Mouse (Mus musculus) liver, embryonic 15.5 days (tissue): Measurements from ENCODE around the gene Slc5a10. TPM values are rescaled to one million over a fixed set of nuclear protein-coding genes. Genes with fewer than 3 reads are reported as not detected.

ENCODE experiments used
- ATAC-seq: fragments of 200-750 bp; cut with Nextera tagmentation; 2 replicates; pipeline ENCODE4 v1.8.0; 2017; ENCODE audit warnings: moderate number of reproducible peaks, mild to moderate bottlenecking, moderate library complexity; ENCODE audit not compliant: insufficient read depth
- H3K27ac ChIP-seq: fragments of 300-500 bp; sonication (generic); replicated peaks from 2 replicates; pipeline ENCODE4 v1.5.1; 2015; ENCODE audit warnings: mild to moderate bottlenecking, inconsistent platforms
- H3K27me3 ChIP-seq: fragments of 300-500 bp; sonication (generic); 2 replicates; pipeline ENCODE4 v1.6.1; 2015; ENCODE audit warnings: mild to moderate bottlenecking, inconsistent platforms
- H3K36me3 ChIP-seq: fragments of 300-500 bp; sonication (generic); replicated peaks from 2 replicates; pipeline ENCODE4 v1.6.1; 2015; ENCODE audit warnings: moderate library complexity, mild to moderate bottlenecking, inconsistent platforms
- H3K4me1 ChIP-seq: fragments of 300-500 bp; sonication (generic); replicated peaks from 2 replicates; pipeline ENCODE4 v1.6.1; 2015; ENCODE audit warnings: inconsistent platforms
- H3K4me2 ChIP-seq: fragments of 300-500 bp; sonication (generic); 2 replicates; pipeline ENCODE4 v1.6.1; 2015; ENCODE audit warnings: moderate library complexity, mild to moderate bottlenecking, inconsistent platforms
- H3K4me3 ChIP-seq: fragments of 300-500 bp; sonication (generic); replicated peaks from 2 replicates; pipeline ENCODE4 v1.5.1; 2015; ENCODE audit warnings: mild to moderate bottlenecking, inconsistent platforms
- H3K9ac ChIP-seq: fragments of 300-500 bp; sonication (generic); 2 replicates; pipeline ENCODE4 v1.6.1; 2015; ENCODE audit warnings: moderate library complexity, mild to moderate bottlenecking, inconsistent platforms
- H3K9me3 ChIP-seq: fragments of 300-500 bp; sonication (generic); replicated peaks from 2 replicates; pipeline ENCODE4 v1.6.1; 2016; ENCODE audit warnings: inconsistent platforms
- WGBS: fragments of 180-500 bp; shearing (Covaris S2); methylation state at CpG from one replicate; pipeline ENCODE4 v1.1.7; 2015; ENCODE audit warnings: mixed read lengths; ENCODE audit not compliant: insufficient replicate concordance; 5-methylcytosine and 5-hydroxymethylcytosine counted together
- polyA plus RNA-seq: library from polyadenylated mRNA; unstranded; fragments of >200 nt; fragmentation: Nextera tagmentation; extraction: Ambion mirVana; gene quantifications from 2 replicates; pipeline ENCODE4 v1.2.1, GENCODE M21; 2015

Slc5a10 gene
- polyA plus RNA-seq, 1 experiment from 2014 or later = not detected

DNA sequence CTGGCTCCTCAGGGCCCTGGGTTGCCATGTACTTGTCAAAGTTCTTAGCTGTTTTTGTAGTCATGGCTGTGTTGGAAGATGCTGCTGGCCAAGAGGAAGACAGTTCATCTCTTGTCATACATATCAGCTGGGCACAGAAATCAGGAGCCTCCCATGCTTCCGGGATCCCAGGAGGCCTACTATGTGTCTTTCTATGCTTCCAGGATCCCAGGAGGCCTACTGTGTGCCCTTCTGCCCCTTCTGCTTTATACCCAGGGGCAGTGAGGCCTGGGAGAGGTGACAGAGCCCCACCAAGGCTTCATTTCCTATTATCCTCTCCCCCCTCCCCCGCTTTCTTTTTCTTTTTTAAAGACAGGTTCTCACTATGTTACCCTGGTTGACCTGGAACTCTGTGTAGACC lies 15.0 kb downstream of the Slc5a10 start:
- Histone ChIP-seq H3K4me3 (no peak overlapping the region), H3K4me2 (no peak overlapping the region), H3K4me1 (no peaks in the 10 kb centered on the region), H3K9ac (no peak overlapping the region), H3K9me3 (no peaks in the 10 kb centered on the region), H3K27me3 (0 out of 2 replicates have a peak, but pooled peaks cover 6% of the 10 kb centered on the region), H3K36me3 (peaks cover 39% of the 10 kb centered on the region), H3K27ac (no peak overlapping the region)
- ATAC-seq = no peak
- WGBS = 93% methylated on average over 2 of the region's 2 CpGs

DNA sequence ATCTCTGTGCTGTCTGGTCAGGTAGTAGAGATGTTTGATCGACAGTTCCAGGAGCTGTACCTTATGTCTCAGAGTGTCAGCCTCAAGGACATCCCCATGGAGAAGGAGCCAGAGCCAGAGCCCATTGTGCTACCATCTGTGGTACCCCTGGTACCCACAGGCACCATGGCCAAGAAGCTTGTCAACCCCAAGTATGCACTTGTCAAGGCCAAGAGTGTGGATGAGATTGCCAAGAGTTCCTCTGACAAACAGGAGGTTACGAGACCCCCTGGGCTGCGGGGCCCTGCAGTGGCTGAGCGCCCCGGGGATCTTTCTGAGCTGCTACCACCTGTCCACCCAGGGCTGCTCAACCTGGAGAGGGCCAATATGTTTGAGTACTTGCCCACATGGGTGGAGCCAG lies 18.1 kb downstream of the Slc5a10 start:
- no peak for ATAC-seq
- Histone ChIP-seq H3K9ac (no peak overlapping the region), H3K4me1 (no peaks in the 10 kb centered on the region), H3K36me3 (peaks cover 50% of the 10 kb centered on the region), H3K4me3 (no peak overlapping the region), H3K4me2 (no peak overlapping the region), H3K9me3 (no peaks in the 10 kb centered on the region), H3K27ac (no peak overlapping the region), H3K27me3 (no peaks in the 10 kb centered on the region)
- 86% methylated on average over 5 of the region's 5 CpGs for WGBS

DNA sequence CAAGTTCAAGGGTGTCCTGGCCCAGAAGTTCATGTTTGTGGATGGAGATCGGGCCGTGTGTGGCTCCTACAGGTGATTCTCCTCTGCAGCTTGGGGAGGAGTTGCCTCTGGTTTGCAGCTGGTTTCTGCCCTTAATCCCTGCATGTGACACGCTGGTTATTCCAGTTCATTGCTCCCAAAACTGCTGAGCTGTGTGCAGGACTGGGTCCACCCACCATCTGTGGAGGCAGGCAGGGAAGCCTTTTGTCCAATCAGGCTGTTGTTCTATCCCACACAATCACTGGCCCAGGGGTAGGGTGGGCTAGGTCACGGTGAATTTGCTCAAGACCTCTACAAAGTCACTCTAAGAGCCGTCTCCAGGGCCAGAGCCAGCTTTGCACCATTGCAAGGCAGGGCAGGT lies 18.9 kb downstream of the Slc5a10 start:
- ATAC-seq = no peak
- Histone ChIP-seq H3K36me3 (peaks cover 55% of the 10 kb centered on the region), H3K4me1 (no peaks in the 10 kb centered on the region), H3K4me3 (no peak overlapping the region), H3K27me3 (no peaks in the 10 kb centered on the region), H3K4me2 (no peak overlapping the region), H3K9me3 (no peaks in the 10 kb centered on the region), H3K9ac (no peak overlapping the region), H3K27ac (no peak overlapping the region)
- 75% methylated on average over 5 of the region's 5 CpGs for WGBS

DNA sequence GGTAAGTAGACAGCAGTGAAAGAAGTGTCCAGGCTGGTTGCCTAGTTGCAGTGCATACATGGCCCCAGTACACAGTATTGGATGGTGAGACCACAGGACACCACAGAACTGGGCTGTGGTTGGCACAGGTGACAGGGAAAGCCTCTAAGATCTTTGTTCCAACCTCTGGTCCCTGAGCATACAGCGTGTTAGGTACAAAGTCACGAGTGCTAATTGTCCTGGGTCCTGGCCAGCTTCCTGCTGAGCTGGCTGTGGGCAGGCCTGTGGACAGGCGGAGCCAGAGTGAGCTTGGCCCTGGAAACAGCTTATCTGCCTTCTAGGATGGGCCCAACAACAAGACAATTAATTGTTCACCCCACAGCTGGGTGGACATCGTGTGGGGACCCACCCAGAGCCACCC lies 20.7 kb downstream of the Slc5a10 start:
- Histone ChIP-seq H3K36me3 (peaks cover 72% of the 10 kb centered on the region), H3K4me2 (no peak overlapping the region), H3K4me3 (no peak overlapping the region), H3K4me1 (no peaks in the 10 kb centered on the region), H3K9ac (no peak overlapping the region), H3K27ac (no peak overlapping the region), H3K9me3 (no peaks in the 10 kb centered on the region), H3K27me3 (no peaks in the 10 kb centered on the region)
- 57% methylated on average over 4 of the region's 4 CpGs for WGBS
- ATAC-seq = no peak

DNA sequence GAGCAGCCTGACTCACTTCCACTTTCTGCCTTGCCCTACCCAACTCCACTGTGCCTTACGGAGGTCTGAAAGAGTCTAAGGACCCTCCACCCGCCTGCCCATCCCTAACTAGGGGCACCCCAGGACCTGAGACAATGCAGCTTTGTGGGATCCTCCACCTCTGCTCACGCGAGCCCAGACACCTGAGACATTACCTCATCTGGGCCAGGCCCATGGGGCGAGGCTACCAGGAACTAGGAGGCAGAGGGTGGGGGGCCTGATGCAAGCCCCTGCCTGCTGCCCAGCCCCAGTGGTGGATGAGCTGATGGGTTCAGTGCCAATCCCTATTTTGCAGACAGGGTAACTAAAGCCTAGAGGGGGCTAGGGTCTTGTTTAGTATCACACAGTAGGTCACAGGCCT lies 21.2 kb downstream of the Slc5a10 start:
- no peaks in the 10 kb centered on the region for H3K4me1 ChIP-seq
- no peak overlapping the region for H3K4me2 ChIP-seq
- no peak overlapping the region for H3K4me3 ChIP-seq
- WGBS = 85% methylated on average over 5 of the region's 5 CpGs
- no peak for ATAC-seq
- no peaks in the 10 kb centered on the region for H3K9me3 ChIP-seq
- H3K27ac ChIP-seq = no peak overlapping the region
- H3K9ac ChIP-seq = no peak overlapping the region
- no peaks in the 10 kb centered on the region for H3K27me3 ChIP-seq
- H3K36me3 ChIP-seq = peaks cover 77% of the 10 kb centered on the region

DNA sequence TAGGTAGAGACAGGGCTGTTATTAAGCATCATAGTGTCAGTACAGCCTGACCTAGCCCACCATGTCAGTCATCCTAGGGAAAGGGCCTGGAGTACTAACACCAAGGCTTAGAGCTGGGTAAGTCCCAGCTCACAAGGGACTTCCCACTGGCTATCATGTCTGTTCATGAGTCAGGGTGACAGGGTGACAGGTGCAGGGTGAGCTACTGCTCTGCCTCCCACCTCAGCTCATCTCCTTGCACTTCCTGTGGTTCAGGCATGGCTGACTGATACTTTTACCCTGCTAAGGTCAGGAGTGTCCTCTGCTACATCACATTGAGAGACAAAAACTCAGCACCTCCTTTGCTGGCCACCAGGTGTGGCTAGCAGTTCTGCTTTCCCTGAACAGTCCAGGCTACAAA lies 21.8 kb downstream of the Slc5a10 start:
- Histone ChIP-seq H3K27ac (no peak overlapping the region), H3K9ac (no peak overlapping the region), H3K27me3 (no peaks in the 10 kb centered on the region), H3K9me3 (no peaks in the 10 kb centered on the region), H3K36me3 (peaks cover 73% of the 10 kb centered on the region), H3K4me3 (no peak overlapping the region), H3K4me1 (no peaks in the 10 kb centered on the region), H3K4me2 (no peak overlapping the region)
- ATAC-seq = no peak

DNA sequence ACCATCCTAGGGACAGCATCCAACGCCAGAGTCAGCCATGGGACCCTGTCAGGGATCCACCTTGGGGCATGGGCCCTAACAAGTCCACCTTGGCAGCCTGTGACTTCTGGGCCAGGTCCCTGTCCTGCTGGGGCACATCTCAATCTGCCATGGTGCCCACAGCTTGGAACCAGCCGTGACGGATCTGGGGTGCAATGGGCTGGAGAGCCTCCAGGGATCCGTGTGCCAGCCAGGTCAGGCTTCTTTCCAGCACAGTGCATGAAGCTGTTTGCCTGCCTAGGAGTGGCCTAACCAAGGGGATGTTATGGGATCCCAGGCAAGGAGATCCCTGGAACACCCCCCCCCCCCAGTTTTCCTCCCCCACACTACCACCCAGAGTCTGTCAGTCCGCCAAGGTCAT lies 27.6 kb downstream of the Slc5a10 start:
- Histone ChIP-seq H3K9me3 (no peaks in the 10 kb centered on the region), H3K4me3 (no peak overlapping the region), H3K4me1 (peaks cover 20% of the 10 kb centered on the region), H3K4me2 (no peak overlapping the region), H3K27me3 (no peaks in the 10 kb centered on the region), H3K9ac (no peak overlapping the region), H3K36me3 (peaks cover 44% of the 10 kb centered on the region), H3K27ac (no peak overlapping the region)
- WGBS = 83% methylated on average over 5 of the region's 5 CpGs
- ATAC-seq = no peak

DNA sequence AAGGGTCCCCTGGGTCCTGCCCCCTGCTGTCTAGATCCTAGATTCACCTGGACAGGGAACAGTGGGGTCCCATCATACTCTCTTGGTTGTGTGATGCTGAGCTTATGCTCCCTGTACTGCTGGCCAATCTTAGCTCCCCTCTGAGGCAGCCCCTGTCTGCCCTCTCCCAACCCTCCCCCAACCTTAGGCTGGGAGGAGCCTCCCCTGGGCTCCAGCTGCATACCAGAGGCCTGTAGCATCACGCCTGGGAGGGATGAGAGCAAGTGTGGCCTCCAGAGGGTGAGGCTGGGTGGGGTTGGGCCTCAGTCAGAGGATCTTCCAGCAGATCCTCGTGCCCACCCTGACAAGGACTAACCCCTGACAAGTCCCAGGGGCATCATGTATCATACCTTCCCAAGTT lies 33.0 kb downstream of the Slc5a10 start:
- H3K27ac ChIP-seq = peak overlapping the region; percentile 84; the same call in 1 of the 2 replicates
- H3K27me3 ChIP-seq = peaks cover 29% of the 10 kb centered on the region
- H3K4me1 ChIP-seq = peaks cover 68% of the 10 kb centered on the region
- H3K9ac ChIP-seq = peak overlapping the region; percentile 32
- peak overlapping the region; percentile 69 for H3K4me3 ChIP-seq
- 28% methylated on average over 2 of the region's 2 CpGs for WGBS
- ATAC-seq = no peak
- H3K36me3 ChIP-seq = peaks cover 12% of the 10 kb centered on the region
- H3K9me3 ChIP-seq = no peaks in the 10 kb centered on the region
- H3K4me2 ChIP-seq = peak overlapping the region; percentile 94

DNA sequence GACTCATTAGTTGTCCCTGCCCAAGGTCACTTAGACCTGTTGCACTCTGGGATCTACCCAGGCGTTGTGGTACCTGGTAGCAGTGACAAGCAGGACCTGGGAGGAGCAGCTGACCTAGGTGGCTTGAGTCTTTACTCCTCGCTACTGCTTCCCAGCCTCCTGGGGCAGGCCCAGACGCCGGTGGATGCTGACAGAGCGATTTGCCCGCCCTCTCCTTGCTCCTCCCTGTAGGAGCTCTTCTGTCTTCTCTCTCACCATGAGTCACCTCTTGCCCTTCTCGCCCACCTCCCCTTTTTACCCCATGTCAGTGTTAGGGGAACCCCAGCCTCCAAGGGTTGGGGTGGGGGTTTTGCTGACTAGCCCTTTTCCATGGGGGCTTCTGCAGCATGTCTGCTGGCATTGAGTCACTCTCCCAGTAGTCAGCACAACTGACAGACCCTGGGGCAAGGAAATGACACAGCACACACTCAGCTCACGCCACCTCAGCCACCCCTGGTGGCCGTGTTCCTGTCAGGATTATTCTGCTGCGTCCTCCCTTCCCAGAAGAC lies 33.6 kb downstream of the Slc5a10 start:
- Histone ChIP-seq H3K27me3 (peaks cover 33% of the 10 kb centered on the region), H3K36me3 (peaks cover 6% of the 10 kb centered on the region; the same call in 1 of the 2 replicates), H3K4me1 (peaks cover 68% of the 10 kb centered on the region), H3K9ac (peak overlapping the region; percentile 75), H3K27ac (peak overlapping the region; percentile 84), H3K4me3 (peak overlapping the region; percentile 69), H3K9me3 (no peaks in the 10 kb centered on the region), H3K4me2 (peak overlapping the region; percentile 94)
- 42% methylated on average over 10 of the region's 10 CpGs for WGBS
- no peak for ATAC-seq

DNA sequence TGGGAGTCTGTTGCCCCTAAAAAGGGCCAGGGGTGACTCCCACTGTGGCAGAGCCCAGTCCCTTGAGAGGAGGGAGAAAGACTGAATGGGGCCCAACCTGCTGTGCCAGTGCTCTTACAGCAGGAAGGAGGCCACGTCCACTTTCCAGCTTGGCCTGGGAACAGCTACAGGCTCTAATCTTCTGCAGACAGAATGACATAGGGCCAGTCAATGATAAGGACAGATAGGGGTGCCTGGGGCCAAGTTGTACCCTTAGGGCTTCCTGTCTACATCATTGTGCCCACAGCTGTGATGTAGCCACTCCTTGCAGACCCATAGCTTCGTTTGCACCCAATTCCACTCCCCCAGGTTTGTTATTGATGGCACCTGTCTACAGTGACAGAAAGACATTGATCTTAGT lies 34.5 kb downstream of the Slc5a10 start:
- H3K9ac ChIP-seq = peak overlapping the region; percentile 75
- H3K9me3 ChIP-seq = no peaks in the 10 kb centered on the region
- peaks cover 33% of the 10 kb centered on the region for H3K27me3 ChIP-seq
- 0 out of 2 replicates have a peak, but pooled peaks cover 6% of the 10 kb centered on the region for H3K36me3 ChIP-seq
- peak overlapping the region; percentile 69 for H3K4me3 ChIP-seq
- peak; percentile 76 for ATAC-seq
- peak overlapping the region; percentile 84 for H3K27ac ChIP-seq
- WGBS = 12% methylated on average over 2 of the region's 2 CpGs
- peaks cover 68% of the 10 kb centered on the region for H3K4me1 ChIP-seq
- peak overlapping the region; percentile 94 for H3K4me2 ChIP-seq

DNA sequence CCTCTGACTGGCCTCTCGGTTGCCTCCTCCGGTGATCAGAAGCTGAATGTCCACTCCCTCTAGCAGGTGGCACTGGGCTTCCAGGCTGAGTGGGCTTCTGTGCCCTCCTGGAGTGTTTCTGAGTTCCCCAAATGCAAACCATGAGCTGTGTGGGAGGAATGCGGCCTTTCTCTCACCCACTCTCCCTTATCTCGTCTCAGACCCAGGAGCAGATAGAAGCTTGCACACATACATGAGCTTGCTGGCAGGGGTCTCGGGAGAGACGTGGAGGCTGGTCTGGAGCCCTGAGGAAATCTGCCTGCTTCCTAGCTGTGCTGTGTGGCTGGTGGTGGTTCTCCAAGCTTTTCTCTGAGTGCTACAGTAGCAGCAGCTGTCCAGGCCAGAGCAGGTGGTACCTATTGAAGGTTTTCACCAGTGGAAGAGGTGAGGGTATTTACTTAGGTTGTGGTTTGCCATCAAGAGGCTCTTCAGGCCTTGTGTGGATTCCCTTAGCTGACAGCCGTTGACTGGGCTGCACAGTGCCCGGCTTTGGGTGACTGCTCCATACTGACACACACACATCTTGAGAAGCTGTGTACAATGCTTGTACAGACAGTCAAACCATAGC lies 35.4 kb downstream of the Slc5a10 start:
- no peak for ATAC-seq
- peak overlapping the region; percentile 69 for H3K4me3 ChIP-seq
- H3K27ac ChIP-seq = peak overlapping the region; percentile 84
- 29% methylated on average over 8 of the region's 8 CpGs for WGBS
- peaks cover 33% of the 10 kb centered on the region for H3K27me3 ChIP-seq
- H3K36me3 ChIP-seq = 0 out of 2 replicates have a peak, but pooled peaks cover 6% of the 10 kb centered on the region
- no peaks in the 10 kb centered on the region for H3K9me3 ChIP-seq
- peak overlapping the region; percentile 94 for H3K4me2 ChIP-seq
- peak overlapping the region; percentile 75 for H3K9ac ChIP-seq
- H3K4me1 ChIP-seq = peaks cover 68% of the 10 kb centered on the region
